Mouse (Mus musculus): ENCODE measurements around the gene Calml3.

The Calml3 gene

DNA sequence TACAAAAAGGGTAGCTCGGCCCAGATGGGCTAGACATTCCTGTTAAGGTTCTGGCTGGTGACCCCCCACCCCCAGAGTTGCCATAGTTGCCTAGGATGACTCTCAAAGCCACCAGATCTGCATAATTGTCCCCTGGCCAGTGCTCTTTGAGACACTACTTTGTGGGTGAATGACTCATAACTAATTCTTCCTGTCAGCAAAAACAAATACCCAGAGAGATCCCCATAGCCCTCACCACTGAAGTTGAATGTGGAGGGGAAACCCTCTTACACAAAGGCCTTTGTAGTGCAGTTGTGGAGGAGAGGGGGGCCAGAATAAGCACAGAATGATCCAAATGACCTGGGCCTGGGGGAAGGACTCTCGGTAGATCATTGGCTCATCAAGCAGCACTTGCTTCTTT, 21.6 kb downstream of the Calml3 start:
- DNase-seq (ENCODE audit: low read depth, low spot score) = no peak

DNA sequence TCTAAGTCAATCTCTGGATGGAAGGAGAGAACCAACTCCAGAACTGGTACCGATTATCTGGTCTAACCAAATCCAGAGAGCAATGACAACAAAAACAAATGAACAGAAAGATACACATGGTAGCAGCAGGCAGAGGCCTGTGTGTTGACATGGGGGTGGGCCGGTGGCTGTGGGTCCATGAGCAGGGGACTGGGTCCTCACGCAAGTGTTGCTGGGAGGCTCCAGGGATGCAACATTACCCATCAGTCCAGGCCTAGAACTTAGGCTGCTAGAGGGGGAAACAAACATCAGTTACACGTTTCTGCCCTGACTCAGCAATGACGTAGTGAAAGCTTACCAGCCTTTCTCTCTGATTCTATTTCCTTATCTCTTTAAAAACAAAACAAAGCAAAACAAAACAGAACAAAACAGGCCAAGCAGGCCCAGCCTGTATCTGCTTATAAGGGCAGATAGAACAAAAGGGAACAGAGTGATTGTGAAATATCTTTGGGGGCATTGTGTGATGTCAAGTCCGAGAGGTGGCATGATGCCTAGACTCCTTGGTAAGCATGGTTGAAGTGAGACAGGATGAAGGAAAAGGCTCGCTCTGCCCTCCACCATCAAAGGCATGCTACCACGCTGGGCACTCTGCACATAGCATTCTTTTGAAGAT, 24.4 kb downstream of the Calml3 start:
- no peak for DNase-seq (ENCODE audit: low read depth, low spot score)

DNA sequence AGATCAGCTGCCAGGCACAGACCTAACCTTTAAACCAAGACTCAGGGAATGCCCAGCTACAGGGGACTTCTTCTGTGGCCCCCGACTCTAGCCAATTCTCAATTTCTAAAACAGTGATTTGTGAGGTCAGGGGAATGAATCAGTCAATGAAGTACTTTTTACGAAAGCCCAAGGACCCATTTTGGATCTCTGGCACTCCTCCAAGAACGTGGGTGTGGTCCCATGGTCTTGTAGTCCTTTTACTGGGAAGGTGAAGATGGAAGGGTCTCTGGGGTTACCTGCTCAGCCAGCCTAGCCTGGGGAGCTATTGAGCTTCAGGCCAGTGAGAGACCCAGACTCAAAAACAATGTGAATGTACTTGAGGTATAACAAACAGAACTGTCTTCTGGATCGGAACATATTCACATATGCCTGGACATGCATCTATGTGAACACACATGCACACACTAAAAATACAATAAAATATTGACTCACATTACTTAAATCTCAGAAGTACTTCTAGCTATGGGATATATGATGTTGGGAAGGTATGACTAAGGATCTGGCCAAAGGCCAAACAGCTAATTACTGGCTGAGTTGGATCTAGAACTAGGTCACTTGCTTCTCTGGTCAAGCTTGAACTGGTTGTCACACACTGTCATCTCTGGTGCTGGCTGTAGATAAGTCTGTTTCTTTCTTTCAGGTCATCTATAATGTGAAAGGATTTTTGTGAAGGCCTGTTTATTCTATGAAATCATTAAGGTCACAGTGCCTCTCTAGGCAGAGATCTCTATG, 25.3 kb downstream of the Calml3 start:
- DNase-seq (ENCODE audit: low read depth, low spot score) = no peak

DNA sequence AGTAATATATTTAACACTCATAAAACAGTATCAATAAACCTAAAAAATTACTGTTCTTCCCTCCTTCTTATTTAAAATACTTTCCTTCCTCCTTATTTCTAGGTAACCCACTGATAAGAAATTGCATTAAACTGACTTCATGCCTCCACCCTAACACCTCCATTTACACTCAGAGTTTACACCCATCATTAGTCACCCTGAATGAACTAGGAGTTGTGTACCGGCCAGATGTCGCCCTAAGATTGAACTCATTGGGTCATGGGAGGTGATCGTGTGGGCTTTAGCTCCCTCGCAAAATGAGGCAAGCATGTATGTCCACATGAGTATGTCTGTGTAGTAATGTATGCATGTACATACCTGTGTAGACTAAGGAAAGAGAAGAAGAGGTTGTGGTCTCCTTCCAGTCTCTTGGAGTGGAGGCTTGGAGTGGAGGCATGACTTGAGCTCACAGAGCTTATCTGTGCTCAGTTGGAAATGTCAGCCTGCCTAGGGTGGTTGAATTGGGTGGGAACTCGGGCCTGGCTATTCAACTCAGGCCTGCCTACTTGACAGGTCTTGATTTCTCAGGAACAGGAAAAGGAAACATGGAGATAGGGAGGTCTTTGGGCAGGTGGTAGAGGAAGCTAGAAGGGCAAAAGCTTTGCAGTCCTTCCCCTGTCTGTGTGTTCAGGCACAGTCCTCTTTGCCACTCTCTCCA, 26.8 kb downstream of the Calml3 start:
- no peak for DNase-seq (ENCODE audit: low read depth, low spot score)

DNA sequence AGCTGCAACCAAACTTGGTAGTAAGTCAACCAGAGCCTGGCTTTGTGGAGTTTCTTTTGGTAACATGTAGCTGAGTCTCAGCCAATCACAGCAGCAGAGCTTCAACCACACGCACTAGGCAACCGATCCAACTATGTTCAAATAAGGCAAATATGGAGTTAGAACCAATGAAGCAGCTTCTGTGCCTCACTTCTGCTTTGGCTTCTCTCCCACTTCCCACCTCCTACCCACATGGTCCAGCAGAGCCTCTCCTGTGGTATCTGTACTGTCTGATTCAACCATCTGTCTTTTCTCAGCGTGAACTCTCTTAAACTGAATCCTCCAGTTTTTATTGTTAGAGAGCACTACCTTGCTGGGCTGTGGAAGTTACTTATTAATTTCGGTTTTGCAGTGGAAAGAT, 27.7 kb downstream of the Calml3 start:
- no peak for DNase-seq (ENCODE audit: low read depth, low spot score)

DNA sequence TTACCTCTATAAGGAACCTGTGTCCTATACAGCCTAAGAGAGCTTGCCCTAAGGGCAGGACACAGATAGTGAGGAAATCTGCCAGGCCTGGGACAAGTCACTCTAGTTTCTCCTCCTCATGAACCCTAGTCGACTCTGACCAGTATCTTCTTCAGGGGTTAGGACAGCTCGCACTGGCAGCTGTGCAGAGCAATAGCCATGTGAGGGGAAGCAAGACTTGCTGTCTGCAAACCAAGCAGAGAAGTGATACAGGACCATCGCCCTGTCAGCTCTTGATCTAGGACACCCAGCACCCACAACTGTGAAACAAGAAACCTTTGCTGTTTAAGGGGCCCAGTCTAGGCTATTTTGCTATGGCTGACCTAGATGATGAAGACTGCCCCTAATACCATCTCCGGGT, 29.1 kb downstream of the Calml3 start:
- DNase-seq (ENCODE audit: low read depth, low spot score) = no peak

DNA sequence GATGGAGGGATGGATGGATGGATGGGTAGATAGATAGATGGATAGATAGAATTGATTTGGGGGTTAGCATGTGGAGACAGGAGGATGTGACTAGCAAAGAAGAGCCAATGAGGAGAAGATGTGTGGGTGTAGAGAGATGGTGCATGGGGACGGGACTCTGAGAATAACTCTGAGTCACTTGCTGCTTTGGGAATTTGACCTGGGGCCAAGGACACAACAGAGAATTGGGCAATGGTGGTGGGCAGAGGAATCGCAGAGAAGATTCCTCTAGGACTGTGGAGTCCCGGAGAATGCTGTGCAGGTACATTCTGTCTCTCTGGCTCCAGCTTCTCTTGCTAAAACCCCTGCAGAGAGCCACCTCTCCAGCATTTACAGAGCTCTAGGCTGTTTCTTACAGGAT, 29.8 kb downstream of the Calml3 start:
- DNase-seq (ENCODE audit: low read depth, low spot score) = no peak

DNA sequence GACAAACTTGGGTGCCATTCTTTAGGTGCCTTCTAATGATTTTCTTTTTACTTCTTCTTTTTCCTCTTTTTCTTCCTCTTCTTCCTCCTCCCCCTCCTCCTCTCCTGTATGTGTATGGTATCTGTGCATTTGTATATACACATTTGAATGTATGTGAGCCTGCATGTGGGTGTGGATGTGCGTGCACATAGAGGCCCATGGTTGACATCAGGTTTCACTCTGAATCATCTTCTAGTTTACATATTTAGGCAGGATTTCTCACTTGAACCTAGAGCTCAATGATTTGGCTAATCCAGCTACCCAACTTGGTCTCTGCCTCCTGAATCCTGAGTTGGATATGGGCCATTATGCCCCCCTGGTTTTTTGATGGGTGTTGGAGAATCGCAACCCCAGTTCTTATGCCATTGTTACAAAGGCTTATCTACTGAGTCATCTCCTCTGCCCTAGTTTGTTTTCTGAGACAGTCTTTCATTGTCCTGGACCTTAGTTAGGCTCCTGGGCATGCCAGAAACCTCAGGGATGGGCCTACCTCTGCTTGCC, 30.9 kb downstream of the Calml3 start:
- DNase-seq (ENCODE audit: low read depth, low spot score) = no peak

DNA sequence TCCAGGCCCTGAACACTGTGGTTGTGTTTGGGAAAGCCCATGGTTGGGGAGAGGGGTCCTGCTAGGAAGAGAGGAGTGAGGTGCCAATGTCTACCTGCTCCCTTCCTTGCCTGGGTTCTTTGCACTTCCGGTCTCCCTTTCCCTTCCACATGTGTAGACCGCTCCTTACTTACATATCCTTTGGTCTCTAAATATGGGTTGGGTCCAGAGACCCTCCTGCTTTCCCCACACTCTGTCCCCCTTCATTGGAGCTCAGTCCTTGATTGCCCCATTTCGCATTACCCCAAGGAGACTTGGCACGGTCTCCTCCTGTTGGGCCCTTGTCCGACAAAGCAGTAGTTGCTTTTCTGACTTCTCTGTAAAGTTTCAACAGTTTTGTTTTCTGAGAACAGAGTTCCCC, 32.9 kb downstream of the Calml3 start:
- no peak for DNase-seq (ENCODE audit: low read depth, low spot score)

DNA sequence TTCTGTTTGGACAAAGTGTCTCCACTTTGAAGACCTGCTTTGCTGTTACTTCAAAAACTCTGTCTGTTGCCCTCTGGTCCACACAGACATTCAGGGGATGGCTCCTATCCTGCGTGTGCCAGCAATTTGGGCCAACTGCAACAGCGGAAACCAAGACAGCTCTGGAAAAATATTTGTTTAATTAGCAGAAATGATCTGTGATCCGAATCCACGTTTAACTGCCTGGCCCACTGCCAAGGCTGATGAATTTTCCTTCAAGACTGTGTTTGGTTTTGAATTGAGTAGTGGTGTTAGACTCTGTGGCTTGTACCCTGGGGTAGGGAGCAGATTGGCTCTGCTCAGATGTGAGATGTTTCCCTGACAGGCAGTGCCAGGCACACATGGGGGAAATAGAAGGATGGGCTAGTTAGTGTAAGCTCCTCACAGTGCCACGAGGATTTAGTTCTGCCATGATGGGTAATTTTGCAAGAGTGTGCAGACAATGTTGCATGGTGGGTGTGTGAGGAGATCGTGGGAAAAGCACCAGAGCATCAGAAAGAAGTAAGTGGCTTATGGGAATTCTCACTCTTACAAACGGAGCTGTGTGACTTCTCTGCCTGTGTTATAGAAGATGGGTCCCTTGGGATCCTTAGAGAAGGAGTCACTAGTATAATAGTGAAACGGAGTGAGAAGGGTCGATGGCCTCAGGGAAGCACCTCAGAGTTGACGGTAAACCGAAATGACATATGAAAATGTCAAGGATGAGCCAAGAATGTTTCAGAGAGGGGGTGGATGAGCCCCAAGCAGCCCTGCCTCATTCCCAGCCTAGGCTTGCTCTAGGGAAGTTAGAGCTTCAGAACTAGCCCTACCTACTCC, 33.7 kb downstream of the Calml3 start:
- no peak for DNase-seq (ENCODE audit: low read depth, low spot score)

DNA sequence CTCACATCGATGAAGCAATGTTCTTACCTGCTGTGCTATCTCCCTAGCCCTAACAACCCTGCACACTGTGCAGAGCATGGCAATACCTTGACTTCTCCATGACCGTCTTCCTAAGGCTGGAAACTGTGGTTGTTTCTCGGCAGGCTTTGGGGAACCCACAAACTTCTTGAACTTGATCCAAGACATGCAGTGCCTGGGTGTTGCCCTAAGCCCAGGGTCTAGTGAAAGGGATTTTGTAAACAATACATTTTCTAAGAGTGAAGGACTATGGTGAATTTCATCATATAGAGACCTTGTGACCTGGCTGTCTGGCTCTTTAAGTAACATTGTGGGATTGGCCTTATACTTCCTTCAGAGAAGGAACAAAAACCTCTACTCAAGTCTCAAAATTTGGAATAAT, 34.6 kb downstream of the Calml3 start:
- no peak for DNase-seq (ENCODE audit: low read depth, low spot score)

DNA sequence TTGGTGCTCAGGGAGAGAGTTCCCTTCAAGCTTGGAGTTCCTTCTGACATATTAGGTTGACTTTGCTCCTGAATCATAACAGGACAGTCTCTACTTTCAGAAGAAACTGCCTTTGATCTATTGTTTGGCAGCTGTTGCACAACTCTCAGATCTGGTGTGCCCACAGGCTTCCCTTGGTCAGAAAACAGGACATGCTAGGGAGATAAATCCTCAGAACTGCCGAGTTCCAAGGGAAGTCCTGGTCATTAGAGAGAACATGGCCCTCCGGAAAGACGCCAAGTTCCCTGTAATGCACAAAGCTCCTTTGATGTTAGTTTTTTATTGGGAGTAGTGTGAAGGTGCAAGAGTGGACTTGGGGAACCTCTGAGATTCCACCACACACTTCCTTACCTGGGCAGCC, 35.5 kb downstream of the Calml3 start:
- no peak for DNase-seq (ENCODE audit: low read depth, low spot score)

DNA sequence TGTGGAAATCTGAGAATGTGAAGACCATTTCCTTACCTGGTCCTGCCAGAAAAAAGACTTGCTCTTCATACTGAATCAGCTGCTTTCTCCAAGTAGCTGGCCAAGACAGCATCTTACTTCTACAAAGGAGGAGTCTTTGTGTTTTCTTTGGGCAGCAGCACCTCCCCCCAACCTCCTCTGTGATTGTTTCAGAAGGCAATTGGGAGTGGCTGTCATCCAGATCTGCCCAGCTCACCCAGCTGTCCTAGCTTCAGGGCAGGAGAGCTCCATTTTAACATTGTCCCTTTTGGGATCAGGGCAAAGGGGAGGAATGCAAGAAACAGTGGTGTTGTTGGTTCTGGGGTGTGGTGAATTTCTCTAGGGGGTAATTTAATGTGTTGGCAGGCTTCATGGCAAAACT, 37.0 kb downstream of the Calml3 start:
- no peak for DNase-seq (ENCODE audit: low read depth, low spot score)

DNA sequence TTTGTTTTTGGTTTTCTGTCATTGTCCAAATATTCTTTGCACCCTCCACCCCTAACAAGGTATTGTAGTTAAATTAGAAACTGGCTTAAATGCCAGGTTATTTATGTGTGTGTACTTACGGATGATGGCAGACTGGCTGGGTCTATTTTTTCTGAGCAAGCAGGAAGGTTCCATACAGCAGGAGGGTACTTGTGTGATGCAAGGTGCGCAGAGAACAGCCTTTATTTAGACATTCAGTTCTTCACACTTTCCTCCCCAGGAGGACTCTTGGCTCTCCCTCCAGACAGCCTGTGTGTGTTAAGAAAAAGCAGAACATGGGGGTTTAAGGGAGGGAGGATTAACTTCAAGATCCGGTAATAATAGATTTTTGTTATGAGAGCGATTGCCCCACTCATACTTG, 38.3 kb downstream of the Calml3 start:
- no peak for DNase-seq (ENCODE audit: low read depth, low spot score)

DNA sequence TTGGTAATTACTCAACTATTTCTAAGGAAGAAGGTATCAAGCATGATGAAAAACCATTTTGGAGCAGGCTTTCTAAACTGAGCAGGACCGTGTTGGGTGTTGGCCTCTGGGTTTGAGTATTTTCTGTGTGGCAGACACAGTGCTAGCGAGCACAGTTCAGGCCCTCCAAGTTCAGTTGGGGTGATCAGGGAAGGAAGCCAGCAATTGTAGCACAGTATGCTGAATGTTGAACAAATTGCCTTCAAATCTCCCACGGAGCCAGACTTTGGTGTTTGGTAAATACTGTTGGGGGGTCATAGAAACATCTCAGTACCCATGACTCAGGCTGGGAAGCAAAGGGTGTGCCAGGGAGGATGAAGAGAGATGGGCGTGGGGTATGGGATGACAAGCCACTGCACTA, 43.0 kb downstream of the Calml3 start:
- DNase-seq (ENCODE audit: low read depth, low spot score) = no peak

DNA sequence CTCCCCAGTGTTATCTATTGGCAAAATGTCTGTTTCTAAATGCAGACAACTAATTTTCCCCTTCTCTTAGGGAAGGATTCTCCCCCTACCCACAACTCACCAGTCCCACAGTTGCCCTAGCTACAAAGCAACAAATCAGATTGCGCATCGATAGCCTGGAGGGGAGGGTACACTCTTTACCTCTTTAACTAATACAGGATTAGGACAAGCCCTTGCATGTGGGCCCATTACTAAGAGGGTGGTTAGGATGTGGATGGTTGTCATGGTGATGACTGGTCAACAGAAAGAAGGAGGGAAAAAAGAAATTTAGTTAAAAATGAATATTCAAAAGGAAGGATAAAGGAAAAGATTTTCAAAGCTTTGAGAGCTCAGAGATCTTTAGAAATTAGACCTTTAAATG, 45.8 kb downstream of the Calml3 start:
- no peak for DNase-seq (ENCODE audit: low read depth, low spot score)

DNA sequence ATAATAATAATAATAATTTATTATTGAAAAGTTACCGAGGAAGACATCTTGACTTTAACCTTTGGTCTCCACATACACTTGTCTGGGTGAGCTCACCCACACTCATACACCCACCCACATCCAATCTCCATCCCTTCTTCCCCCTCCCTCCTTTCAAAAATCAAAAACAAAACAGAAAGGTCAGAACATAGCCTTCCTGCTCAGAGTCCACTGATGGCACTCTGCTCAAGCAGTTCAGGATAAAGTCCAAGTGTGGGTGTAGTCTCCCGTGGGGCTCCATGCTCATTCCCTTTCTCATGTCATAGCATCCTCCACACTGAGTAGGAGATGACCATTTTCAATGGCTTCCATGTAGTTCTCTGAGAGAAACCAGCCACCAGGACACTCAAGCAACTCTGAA, 50.8 kb downstream of the Calml3 start:
- no peak for DNase-seq (ENCODE audit: low read depth, low spot score)

Measured in A20 (cell line).